Mouse (Mus musculus): Measurements from ENCODE around the gene Mpeg1. TPM values are rescaled to one million over a fixed set of nuclear protein-coding genes. Genes with fewer than 3 reads are reported as not detected.

Mpeg1 gene
- total RNA-seq, 2 experiments from 2014 or later = 46.2 to 101 TPM

DNA sequence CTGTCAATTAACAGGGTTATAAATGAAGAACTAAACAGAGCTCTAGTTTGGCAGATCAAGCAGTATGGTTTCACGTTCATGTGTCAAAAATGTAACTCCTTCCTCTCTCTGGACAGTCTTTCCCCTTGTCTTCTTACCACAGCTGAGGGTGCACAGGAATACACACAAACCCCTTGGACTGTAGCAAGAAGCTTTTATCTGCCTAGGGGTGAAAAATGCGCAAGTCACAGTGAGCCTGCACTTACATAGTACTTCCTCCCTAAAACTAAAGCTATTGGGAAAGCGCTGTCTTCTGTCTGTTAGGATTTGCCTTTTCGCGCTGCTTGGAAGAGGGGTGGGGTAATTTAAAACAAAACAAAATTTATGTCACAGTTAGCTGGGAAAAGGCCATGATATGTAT lies 3.5 kb downstream of the Mpeg1 start:
- no peak for ATAC-seq (replicated peaks; ENCODE audit: low FRiP score, poor library complexity, severe bottlenecking)

DNA sequence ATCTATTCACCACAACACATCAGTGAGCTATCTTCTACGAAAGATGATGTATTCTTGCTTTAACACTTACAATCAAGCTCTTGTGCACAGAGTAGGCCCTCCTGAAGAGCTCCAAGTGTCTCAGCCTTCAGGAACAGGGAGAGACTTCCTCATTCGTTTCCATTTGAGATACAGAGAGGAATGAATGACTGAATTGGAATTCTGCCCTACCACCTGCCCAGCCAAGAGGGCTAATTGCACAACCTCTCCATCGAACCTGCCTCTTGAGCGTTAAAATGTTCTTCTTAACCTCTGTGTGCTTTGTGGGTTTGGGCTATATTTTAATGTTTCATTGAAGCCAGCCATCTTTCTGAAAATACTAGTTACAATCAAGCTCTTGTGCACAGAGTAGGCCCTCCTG lies 4.1 kb downstream of the Mpeg1 start:
- ATAC-seq (replicated peaks; ENCODE audit: low FRiP score, poor library complexity, severe bottlenecking) = no peak

GRCm38 (mm10) chr19:12465530-12466144 lies 5.1 kb downstream of the Mpeg1 start:
- no peak for ATAC-seq (replicated peaks; ENCODE audit: low FRiP score, poor library complexity, severe bottlenecking)

- ATAC-seq (replicated peaks; ENCODE audit: low FRiP score, poor library complexity, severe bottlenecking) = peak; percentile 57
Measured at GRCm38 (mm10) chr19:12466204-12466603, 5.6 kb downstream of the Mpeg1 start.

GRCm38 (mm10) chr19:12467436-12467835 lies 6.9 kb downstream of the Mpeg1 start:
- no peak for ATAC-seq (replicated peaks; ENCODE audit: low FRiP score, poor library complexity, severe bottlenecking)

DNA sequence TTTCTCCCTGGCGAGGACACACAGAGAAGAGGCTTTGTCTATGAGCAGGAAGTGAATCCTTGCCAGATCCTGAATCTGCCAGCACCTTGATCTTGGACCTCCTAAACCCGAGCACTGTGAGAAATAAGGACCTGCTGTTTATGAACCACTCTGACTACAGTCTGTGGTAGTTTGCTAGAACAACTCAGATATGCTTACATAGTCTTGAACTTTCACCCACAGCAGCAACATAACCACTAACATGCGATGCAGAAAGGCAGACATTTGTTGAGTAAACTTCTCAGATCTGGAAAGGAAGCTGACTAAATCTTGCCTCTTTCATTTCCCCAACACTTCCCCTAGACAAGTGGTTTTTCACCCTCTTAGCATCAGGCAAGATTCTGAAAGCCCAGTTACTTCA lies 11.3 kb downstream of the Mpeg1 start:
- no peak for ATAC-seq (replicated peaks; ENCODE audit: low FRiP score, poor library complexity, severe bottlenecking)

GRCm38 (mm10) chr19:12472381-12472976 lies 11.9 kb downstream of the Mpeg1 start:
- no peak for ATAC-seq (replicated peaks; ENCODE audit: low FRiP score, poor library complexity, severe bottlenecking)

DNA sequence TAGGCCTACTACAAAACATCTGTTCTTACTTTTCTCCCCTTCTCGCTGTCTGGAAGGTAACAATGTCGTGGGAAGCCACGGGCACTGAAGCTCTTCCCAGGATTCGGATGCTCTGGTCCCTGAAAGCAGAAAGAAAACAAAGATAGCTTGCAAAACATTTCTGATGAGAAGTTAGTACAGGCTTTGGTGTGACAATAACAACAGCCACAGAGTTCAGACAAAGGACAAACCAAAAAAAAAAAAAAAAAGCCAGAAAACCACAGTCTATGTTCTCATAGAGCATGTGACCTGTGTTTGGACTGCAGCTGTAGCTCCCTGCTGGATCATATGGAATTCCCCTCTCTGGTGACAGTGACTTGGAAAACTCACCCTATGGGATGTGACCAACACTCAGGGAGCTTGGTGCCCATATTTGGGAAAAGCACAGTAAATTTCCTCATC lies 12.6 kb downstream of the Mpeg1 start:
- no peak for ATAC-seq (replicated peaks; ENCODE audit: low FRiP score, poor library complexity, severe bottlenecking)

DNA sequence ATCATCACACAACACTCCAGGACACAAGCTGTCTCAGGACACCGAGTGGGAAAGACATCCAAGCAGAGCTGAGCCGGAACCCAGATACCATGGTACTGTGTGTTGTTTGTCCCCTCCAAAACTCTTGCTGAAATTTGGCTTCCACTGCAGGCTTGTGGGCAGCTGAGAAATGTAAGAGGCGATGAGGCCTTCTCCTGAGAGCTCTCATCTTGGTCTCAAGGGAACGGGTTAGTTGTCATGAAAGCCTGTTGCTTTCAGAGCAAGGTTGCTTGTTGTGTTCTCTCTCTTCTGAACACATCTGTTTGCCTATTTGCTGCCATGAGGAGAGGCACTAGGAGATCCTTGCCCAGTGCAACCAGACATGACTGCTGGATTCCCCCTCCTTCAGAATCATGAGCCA lies 13.4 kb downstream of the Mpeg1 start:
- no peak for ATAC-seq (replicated peaks; ENCODE audit: low FRiP score, poor library complexity, severe bottlenecking)

DNA sequence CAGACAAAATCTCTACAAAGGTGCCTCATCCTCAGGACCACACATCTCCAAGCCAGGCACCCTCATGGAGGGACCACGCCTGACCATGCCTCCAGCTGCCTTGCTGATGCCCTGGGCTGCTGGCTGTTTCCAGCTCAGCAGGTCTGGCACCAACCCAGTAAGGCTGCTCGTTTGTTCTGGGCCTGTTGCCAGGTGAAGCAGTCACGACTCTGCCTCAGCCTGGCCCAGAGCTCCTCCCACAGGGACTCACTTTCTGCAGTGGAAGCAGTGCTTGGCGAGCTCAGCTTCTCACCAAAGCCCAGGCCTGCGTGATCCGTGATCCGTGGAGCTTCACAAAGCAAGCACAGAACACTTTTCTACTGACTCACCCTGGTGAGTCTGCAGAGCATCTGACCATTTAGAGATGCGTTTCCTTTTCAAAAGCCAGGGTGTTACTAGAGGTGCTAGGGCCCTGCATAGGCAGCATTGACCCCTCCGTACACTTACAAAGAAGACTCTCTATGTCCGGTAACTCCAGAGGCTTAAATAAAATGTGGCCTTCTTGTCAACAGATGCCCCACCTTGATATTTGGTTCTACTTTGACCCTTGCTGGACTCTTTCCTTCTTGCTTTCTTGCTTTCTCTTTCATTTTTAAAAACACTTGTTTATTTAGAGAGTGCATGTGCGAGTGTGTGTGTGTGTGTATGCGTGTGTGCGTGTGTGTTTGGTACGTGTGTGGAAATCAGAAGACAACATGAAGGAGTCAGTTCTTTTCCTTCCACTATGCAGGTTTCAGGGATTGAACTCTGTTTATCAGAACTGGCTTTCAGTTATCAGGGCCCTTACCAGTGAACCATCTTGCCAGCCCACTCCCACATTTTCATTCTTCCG lies 15.0 kb downstream of the Mpeg1 start:
- no peak for ATAC-seq (replicated peaks; ENCODE audit: low FRiP score, poor library complexity, severe bottlenecking)

DNA sequence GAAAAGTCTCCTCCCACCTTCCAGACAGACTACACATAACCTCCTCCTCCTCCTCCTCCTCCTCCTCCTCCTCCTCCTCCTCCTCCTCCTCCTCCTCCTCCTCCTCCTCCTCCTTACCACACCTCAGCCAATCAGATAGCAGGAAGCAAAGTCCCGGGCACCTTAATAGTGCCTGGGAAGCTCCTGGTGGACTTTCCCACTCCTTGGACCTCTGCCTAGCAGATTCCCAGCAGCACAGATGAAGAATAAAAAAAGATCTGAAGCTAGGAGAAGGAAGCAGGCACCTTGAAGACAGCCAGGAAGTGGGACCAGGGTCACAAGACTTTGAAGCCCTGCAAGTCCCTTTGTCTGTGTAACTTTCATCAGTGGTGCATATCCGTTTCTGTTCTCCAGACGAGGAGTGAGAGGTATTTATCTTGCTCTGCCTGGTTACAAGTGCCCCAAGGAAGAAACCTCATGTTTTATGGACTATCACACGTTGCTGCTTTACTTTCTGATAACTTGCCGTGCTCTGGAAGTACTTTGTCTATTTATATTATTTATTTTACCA lies 16.2 kb downstream of the Mpeg1 start:
- ATAC-seq (replicated peaks; ENCODE audit: low FRiP score, poor library complexity, severe bottlenecking) = no peak

GRCm38 (mm10) chr19:12478369-12478768 lies 17.8 kb downstream of the Mpeg1 start:
- ATAC-seq (replicated peaks; ENCODE audit: low FRiP score, poor library complexity, severe bottlenecking) = no peak

GRCm38 (mm10) chr19:12483782-12484181 lies 23.2 kb downstream of the Mpeg1 start:
- ATAC-seq (replicated peaks; ENCODE audit: low FRiP score, poor library complexity, severe bottlenecking) = no peak

- ATAC-seq (replicated peaks; ENCODE audit: low FRiP score, poor library complexity, severe bottlenecking) = no peak
Measured at GRCm38 (mm10) chr19:12484210-12484609, 23.6 kb downstream of the Mpeg1 start.

DNA sequence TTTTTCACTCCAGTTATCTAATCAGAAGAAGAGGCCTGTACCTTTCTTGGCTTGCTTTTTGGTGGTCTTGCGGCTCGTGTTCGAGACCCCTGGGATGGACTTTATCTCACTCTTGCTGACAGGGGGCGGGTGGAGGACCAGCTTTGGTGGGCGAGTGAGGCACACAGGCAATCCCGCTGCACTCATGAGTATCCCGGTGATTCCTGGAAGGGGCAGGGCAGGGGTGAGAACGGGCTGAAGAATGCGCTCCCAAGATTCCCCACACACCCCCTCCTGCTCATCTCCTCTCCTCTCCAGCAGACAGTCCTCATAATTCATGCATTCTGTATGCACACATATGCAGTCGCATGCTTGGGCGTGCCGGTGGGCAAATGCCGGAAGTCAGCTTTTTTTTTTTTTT lies 24.6 kb downstream of the Mpeg1 start:
- no peak for ATAC-seq (replicated peaks; ENCODE audit: low FRiP score, poor library complexity, severe bottlenecking)

DNA sequence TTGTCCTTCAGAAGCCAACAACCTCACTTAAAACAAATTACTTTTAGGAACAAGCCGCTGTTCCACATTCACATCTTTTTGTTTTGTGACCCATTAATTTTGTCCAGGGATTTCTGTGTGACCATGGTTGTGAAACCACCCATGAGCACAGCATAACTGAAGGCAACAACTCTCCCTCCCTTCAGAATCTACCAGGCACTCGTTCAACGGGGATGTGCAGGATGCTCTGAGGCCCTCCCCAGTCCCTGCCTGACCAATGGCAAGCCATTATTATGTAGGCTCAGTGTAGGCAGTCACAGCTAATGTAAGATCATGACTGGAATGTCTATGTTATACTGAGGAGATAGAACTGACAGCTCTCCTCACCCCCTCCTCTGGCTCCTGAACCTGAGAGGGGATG lies 25.1 kb downstream of the Mpeg1 start:
- ATAC-seq (replicated peaks; ENCODE audit: low FRiP score, poor library complexity, severe bottlenecking) = no peak

DNA sequence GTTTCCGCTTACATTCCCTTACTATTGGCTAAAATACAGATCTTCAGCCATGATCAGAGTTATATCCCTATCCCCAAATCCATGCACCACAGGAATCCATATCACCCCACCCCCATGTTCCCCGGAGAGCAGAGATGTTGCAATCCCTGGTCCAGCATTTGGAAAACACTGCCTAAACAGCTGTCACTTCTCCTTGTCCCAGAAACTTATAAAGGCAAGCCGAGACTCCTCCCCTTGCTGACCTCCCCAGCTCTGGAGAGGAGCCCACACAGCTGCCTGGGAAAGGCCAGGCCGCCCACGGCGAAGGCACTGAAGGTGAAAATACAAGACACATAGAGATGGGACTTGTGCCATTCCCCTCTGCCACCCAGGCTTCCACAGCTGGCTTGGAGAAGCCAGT lies 26.3 kb downstream of the Mpeg1 start:
- no peak for ATAC-seq (replicated peaks; ENCODE audit: low FRiP score, poor library complexity, severe bottlenecking)

DNA sequence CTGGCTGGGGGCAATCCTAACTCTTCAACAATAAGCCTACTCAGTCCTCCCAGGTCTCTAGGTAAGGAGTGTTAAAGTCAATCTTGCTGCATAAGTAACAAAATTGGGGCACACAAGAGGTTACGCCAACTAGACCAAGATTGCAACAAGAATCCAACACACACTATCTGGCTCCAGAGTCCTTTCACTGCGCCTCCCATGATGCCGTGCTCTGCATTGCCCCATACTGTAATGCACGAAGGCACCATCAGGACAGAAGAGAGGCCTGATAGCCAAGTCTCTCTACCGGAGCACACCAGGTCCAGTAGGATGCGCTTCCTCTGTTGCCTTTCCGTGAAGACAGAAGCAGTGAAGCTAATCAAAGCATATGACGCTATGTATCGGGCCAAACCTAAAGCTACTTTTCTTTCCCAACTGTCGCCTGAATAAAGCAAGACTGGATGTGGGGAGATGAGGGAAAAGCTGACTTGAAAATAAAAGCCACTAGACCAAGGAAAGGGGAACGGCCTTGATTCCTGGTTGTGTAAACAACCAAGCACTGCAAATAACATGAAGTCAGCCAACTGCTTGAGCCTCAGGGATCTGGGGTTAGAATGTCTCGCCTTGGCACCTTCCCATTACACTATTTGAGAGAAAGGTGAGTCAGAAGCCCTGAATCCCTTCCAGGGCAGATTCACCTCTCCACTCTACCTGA lies 27.1 kb downstream of the Mpeg1 start:
- no peak for ATAC-seq (replicated peaks; ENCODE audit: low FRiP score, poor library complexity, severe bottlenecking)

DNA sequence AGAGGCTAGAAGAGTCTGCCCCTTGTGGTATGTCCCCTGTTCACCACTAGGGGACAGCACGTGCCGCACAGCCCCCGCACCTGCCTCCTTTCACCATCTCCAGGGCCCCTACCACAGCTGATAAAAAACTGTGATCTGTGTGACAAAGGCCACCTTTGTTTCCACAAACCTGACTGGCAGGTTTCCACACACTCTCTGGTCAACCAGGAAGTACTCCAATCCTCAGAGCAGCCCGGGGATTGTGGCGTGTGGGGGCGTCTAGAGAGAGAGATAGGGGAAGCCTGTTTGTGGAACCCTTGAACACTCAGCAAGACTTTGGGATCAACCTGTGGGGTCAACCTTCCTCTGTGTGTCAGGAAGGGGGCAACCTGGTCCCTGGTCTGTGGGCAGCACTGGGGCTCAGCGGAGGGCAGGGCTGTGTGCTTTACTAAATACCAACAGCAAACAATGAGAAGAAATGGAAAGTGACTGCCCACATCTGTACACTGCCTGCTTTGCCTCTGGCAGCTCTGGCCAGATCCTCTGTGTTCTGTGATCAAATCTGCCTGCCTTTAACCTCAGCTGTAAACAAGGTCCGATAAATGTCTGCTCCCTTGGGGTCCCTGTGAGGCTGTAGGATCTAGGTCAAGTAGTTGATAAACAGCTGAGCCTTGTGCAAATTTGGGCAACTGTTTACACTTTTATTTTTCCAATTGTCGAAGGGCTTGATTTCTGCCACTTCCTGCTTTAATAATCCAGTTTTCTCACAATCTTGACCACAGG lies 27.8 kb downstream of the Mpeg1 start:
- ATAC-seq (replicated peaks; ENCODE audit: low FRiP score, poor library complexity, severe bottlenecking) = peak; percentile 62; the same call in 1 of the 2 replicates
